In genomic region chr19:41581706-41582420, GRCm38 (mm10) we compare ENCODE assay signal across 14 mouse cellular contexts. TPM values are rescaled to one million over a fixed set of nuclear protein-coding genes. Genes with fewer than 3 reads are reported as not detected.
DNase-seq lines count a peak whose midpoint lies in the region; ATAC-seq and TF ChIP-seq lines count a peak whose summit lies in the region.
"Had no signal": no experiment of that assay in that cellular context is flagged by ENCODE, and none has a peak within 500 bp of the region (broad histone marks: within the 10 kb centered on the region; RNA-seq: fewer than 3 reads in every experiment).

Gene Gm340 (plus strand): TSS chr19:41582370.

- no peaks in the 10 kb centered on the region for H3K4me1 ChIP-seq in ES-Bruce4 (ENCODE audit: control insufficient read depth, insufficient read depth, low read length)
- H3K4me1 ChIP-seq: forebrain, embryonic 10.5 days; heart, embryonic 15.5 days; midbrain, embryonic 10.5 days had no signal

- H3K9ac ChIP-seq in ES-Bruce4 (ENCODE audit: low read depth, poor library complexity, severe bottlenecking), result no peak within 1 kb of the TSS
- H3K9ac ChIP-seq: heart, embryonic 15.5 days had no signal

- peaks cover 11% of the 10 kb centered on the region; the same call in 1 of the 2 replicates for H3K36me3 ChIP-seq in ES-Bruce4 (ENCODE audit: control insufficient read depth, insufficient read depth, low read length, poor library complexity, severe bottlenecking)

- no peak for DNase-seq in heart, postnatal 4 days
- no peak for DNase-seq in heart, postnatal 14 days
- DNase-seq in adrenal gland, adult 8-10 months, result no peak
- DNase-seq in layer of hippocampus, postnatal 14 days (ENCODE audit: low spot score in 2 of 2), result no peak
- no peak for DNase-seq in frontal cortex, postnatal 14 days (ENCODE audit: low spot score in 2 of 2)
- no peak for DNase-seq in frontal cortex, adult 2 months (ENCODE audit: extremely low spot score in 1 of 2, low spot score in 1 of 2)
- DNase-seq: cerebellum, adult 9-10 months had no signal

- TF ChIP-seq POLR2A in ES-Bruce4 (IDR thresholded peaks at IDR 0.05; ENCODE audit: insufficient read depth, low read length), result no peak

- H3K27me3 ChIP-seq in ES-Bruce4 (ENCODE audit: control insufficient read depth, insufficient read depth, low read length, poor library complexity, severe bottlenecking), result no peaks in the 10 kb centered on the region
- H3K27me3 ChIP-seq: heart, embryonic 15.5 days had no signal

- TF ChIP-seq EP300 in ES-Bruce4 (IDR thresholded peaks at IDR 0.05; ENCODE audit: insufficient read depth, low read depth, low read length), result no peak

- no peak for ATAC-seq in granulocyte monocyte progenitor cell, adult 5-6 weeks (replicated peaks; ENCODE audit: poor library complexity, severe bottlenecking)
- ATAC-seq: inflammation-experienced regulatory T-cells, adult 6 months had no signal

- H3K9me3 ChIP-seq in ES-Bruce4 (replicated peaks; ENCODE audit: control insufficient read depth, insufficient read depth, low read length, poor library complexity, severe bottlenecking), result no peaks in the 10 kb centered on the region
- H3K9me3 ChIP-seq: embryonic facial prominence, embryonic 10.5 days; forebrain, embryonic 10.5 days; heart, embryonic 15.5 days; midbrain, embryonic 10.5 days had no signal

- intact Hi-C loops in heart, postnatal 14 days (cut with DNase I), result no loop called here

- TF ChIP-seq CTCF in ES-Bruce4 (IDR thresholded peaks at IDR 0.05; ENCODE audit: low read depth, low read length), result no peak

- no peak within 1 kb of the TSS for H3K27ac ChIP-seq in ES-Bruce4 (ENCODE audit: insufficient read depth, low read length)
- H3K27ac ChIP-seq: embryonic facial prominence, embryonic 10.5 days; forebrain, embryonic 10.5 days; heart, embryonic 15.5 days; midbrain, embryonic 10.5 days had no signal

- H3K4me3 ChIP-seq in ES-Bruce4 (ENCODE audit: low read depth, low read length), result no peak within 1 kb of the TSS
- H3K4me3 ChIP-seq: embryonic facial prominence, embryonic 10.5 days; forebrain, embryonic 10.5 days; heart, embryonic 15.5 days; midbrain, embryonic 10.5 days had no signal

RNA-seq across cellular contexts. Expression of gene Gm340, which starts in this region (rescaled TPM):
- total RNA-seq in heart, postnatal 4 days (2021), result 10 to 100 TPM; 15.4 to 16.3 TPM
- total RNA-seq in heart, postnatal 14 days (2021), result 10 to 100 TPM in 1 of 2 experiments, 1 to 10 TPM in 1; 8.9 to 11.0 TPM
- polyA plus RNA-seq in ES-Bruce4 (2011; ENCODE audit: insufficient read depth, insufficient read length, low read depth, missing spikeins), result 13.8 and 14.0 TPM in 2 replicates
- total RNA-seq in adrenal gland, adult 8-10 months (2022), result 10 to 100 TPM; 13.0 to 18.5 (median 16.4) TPM
- 10 to 100 TPM; 10.9 to 12.7 TPM for total RNA-seq in layer of hippocampus, postnatal 14 days (2021)
- polyA plus RNA-seq in frontal cortex, adult 2 months (2012; rRNA removed), result 1.7 and 2.7 TPM in 2 replicates
- 8.7 and 10.5 TPM in 2 replicates for total RNA-seq in granulocyte monocyte progenitor cell, adult 5-6 weeks (2014; fragmentation: Nextera tagmentation)
- 8.5 and 9.0 TPM in 2 replicates for total RNA-seq in granulocyte monocyte progenitor cell, adult 5-6 weeks (2017)
